Mouse (Mus musculus) kidney, adult 2 months (tissue): ENCODE measurements at regions not wholly inside any gene's neighbourhood (a gene's known extent, or its start where the extent isn't known, plus 50 kb on each side); places are given as distances from the start of the nearest gene placed in this dataset.

Experiments
- CTCF ChIP-seq: fragments of 200-500 bp; conservative IDR thresholded peaks from 2 replicates; pipeline ENCODE4 v1.5.1; 2011; ENCODE audit warnings: low read depth, mild to moderate bottlenecking, control low read depth, low read length, moderate library complexity, mixed read lengths; ENCODE audit not compliant: insufficient read depth, insufficient read length
- POLR2A ChIP-seq: fragments of 200-500 bp; IDR thresholded peaks from one replicate; pipeline ENCODE4 v1.6.1; 2011; ENCODE audit warnings: low read depth, low read length, control low read depth

DNA sequence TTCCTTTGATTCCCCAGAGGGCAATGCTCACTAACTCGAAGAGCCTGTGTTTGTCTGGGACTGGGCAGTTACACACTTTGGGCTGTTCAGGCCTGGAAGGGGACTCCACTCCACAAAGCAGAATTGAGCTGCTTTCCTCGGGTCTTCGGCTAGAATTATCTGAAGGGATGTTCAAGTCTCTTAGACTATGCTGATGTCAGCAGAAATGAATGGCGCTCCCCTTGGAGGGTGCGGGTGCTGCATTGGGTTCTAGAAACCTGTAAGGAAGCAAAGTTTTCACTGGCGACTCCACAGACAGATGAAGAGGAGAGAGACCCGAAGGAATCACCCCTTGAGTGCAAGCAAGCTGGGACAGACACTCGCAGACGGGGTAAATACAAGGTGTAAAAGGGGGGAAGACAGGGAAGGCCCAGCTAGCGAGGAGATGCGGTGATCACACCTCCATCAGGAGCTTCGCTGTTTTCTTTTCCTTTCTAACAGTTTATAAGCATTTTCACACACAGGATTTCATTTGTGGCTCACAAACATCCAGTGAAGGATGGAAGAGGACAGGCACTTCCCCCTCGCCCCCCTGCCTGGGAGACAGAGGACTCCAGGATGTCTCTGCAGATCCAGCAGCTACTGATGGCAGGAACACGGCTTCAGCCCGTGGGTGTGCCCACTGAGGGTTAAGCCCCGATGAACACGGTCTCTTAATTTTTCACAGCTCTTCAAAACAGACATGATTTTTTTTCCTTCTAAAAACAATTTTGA, 314.2 kb downstream of the Gm49356 start:
- TF ChIP-seq CTCF: no peak
- no peak for TF ChIP-seq POLR2A
